Mouse (Mus musculus) olfactory bulb, adult 2 months (tissue): ENCODE measurements around the gene Mapk10.

Experiments
- CTCF ChIP-seq: fragments of 200-500 bp; IDR thresholded peaks from 2 replicates; pipeline ENCODE4 v1.5.1; 2012; ENCODE audit warnings: low read depth, mild to moderate bottlenecking, low read length, moderate library complexity; ENCODE audit not compliant: insufficient read depth
- POLR2A ChIP-seq: fragments of 200-500 bp; IDR thresholded peaks from 2 replicates; pipeline ENCODE4 v1.6.1; 2012; ENCODE audit warnings: mild to moderate bottlenecking, low read depth, low read length, moderate library complexity; ENCODE audit not compliant: insufficient read depth

DNA sequence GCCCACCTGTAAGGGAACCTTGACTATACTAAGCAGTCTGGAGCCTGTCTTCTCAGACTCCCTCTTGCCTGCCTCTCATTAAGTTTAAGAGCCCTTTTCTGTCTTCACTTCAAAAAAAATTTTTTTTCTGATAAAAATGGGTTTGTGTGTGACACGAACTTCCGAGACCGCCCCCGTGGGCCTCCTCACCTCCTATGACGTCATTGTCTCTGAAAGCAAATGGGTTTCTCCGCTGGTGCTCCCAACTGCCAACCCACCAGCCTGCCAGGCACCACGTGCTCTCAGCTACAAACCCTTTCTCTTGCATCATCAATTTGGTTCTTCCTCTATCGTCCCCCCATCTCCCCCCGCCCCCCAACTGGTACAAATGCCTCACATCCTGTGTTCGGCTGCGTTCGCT is 307.1 kb downstream of the Mapk10 start:
- no peak for TF ChIP-seq CTCF
- no peak for TF ChIP-seq POLR2A
